Mouse (Mus musculus): Measurements from ENCODE around the gene Pard3. TPM values are rescaled to one million over a fixed set of nuclear protein-coding genes. Genes with fewer than 3 reads are reported as not detected.

The Pard3 gene
- polyA plus RNA-seq, 1 experiment from 2014 or later = 30.0 TPM

DNA sequence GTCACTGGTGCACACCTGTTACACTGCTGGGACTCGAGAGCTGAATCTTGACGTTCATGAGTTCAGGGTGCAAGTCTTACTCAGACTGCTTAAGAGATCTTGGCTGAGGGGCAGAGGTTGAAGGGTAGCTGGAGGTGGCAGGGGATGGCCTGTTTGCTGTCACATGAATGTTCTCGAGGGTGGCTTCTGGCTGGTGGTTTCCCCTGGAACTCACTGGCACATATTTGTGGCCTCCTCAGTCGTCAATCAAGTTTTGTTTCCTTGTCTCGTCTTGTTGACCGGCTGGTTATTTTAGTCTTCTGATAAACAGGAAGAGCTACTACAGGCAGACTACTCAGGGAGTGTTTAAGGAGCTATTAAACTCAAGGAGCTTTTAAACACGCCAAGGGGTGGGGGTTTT is 79.9 kb downstream of the Pard3 start:
- peaks cover 5% of the 10 kb centered on the region; the same call in 1 of the 2 replicates for H3K4me1 ChIP-seq (replicated peaks; ENCODE audit: control insufficient read depth, insufficient read depth)

DNA sequence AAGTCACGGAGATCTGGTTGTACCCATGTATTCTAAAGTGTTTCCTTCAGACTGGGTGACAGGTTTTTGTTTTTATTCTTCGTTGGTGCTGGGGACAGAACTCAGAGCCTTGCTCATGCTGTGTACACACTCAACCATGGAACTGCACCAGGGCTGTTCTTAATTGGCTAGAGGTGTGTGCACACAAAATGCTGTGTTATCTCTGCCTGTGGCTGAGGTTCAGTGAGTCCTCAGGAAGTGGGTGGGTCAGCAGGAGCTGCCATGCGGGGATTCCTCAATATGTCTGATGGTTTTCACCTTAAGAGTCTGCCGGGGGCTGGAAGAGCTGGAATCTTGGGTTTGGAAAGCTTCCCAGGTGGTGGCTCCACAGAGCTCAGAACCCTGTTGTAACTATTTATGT is 80.9 kb downstream of the Pard3 start:
- Histone ChIP-seq H3K36me3 (ENCODE audit: control insufficient read depth, insufficient read depth, low read length) (no peaks in the 10 kb centered on the region), H3K27ac (replicated peaks) (peak overlapping the region; percentile 42), H3K9me3 (ENCODE audit: control insufficient read depth, low read length) (no peaks in the 10 kb centered on the region), H3K27me3 (ENCODE audit: control insufficient read depth, insufficient read depth, low read length) (no peaks in the 10 kb centered on the region), H3K4me1 (replicated peaks; ENCODE audit: control insufficient read depth, insufficient read depth) (peaks cover 5% of the 10 kb centered on the region; the same call in 1 of the 2 replicates), H3K4me2 (replicated peaks; ENCODE audit: low read depth) (no peak overlapping the region), H3K9ac (ENCODE audit: low read length) (no peak overlapping the region), H3K4me3 (ENCODE audit: low read depth, low read length) (no peak overlapping the region)
- peak; percentile 76 for ATAC-seq (ENCODE audit: low FRiP score, low TSS enrichment)
- peak; percentile 34 for DNase-seq (ENCODE audit: low spot score)
- 32% methylated on average over 4 of the region's 4 CpGs for WGBS
- TF ChIP-seq EP300 (optimal IDR thresholded peaks at IDR 0.05) = no peak
- no peak for TF ChIP-seq CTCF (IDR thresholded peaks at IDR 0.05; ENCODE audit: low read depth)

More for the DNA sequence above, 79.9 kb downstream of the Pard3 start:
- H3K27ac ChIP-seq (replicated peaks) = peak overlapping the region; percentile 42; the same call in 1 of the 2 replicates
- H3K9me3 ChIP-seq (ENCODE audit: control insufficient read depth, low read length) = no peaks in the 10 kb centered on the region
- 22% methylated on average over 7 of the region's 7 CpGs for WGBS
- no peaks in the 10 kb centered on the region for H3K27me3 ChIP-seq (ENCODE audit: control insufficient read depth, insufficient read depth, low read length)
- no peak for TF ChIP-seq EP300 (optimal IDR thresholded peaks at IDR 0.05)
- H3K4me3 ChIP-seq (ENCODE audit: low read depth, low read length) = no peak overlapping the region
- no peak for ATAC-seq (ENCODE audit: low FRiP score, low TSS enrichment)
- DNase-seq (ENCODE audit: low spot score) = no peak
- H3K4me2 ChIP-seq (replicated peaks; ENCODE audit: low read depth) = no peak overlapping the region
- no peaks in the 10 kb centered on the region for H3K36me3 ChIP-seq (ENCODE audit: control insufficient read depth, insufficient read depth, low read length)
- H3K9ac ChIP-seq (ENCODE audit: low read length) = no peak overlapping the region

DNA sequence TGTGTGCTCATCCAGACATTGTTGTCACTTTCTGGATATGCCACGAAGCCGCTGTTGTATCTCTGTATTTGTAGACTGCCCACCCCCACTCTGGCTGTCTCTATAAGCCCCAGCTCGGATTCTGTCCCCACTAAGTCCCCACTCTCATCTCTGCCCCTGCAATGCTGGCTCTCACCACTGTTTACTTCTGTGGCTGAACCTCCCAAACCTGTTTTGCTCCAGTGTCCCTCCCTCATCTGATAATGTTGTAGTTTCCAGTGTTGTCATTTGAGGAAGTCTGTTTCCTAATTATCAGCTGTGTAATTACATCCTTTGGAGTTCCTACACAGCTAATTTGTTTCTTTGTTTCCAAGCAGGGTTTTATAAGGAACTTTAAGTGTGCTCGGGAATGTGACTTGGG is 81.4 kb downstream of the Pard3 start:
- H3K4me2 ChIP-seq (replicated peaks; ENCODE audit: low read depth) = no peak overlapping the region
- no peak for TF ChIP-seq EP300 (optimal IDR thresholded peaks at IDR 0.05)
- TF ChIP-seq CTCF (IDR thresholded peaks at IDR 0.05; ENCODE audit: low read depth) = peak; percentile 16; the same call in 1 of the 2 replicates
- no peaks in the 10 kb centered on the region for H3K9me3 ChIP-seq (ENCODE audit: control insufficient read depth, low read length)
- WGBS = 40% methylated on average over 4 of the region's 4 CpGs
- no peak overlapping the region for H3K4me3 ChIP-seq (ENCODE audit: low read depth, low read length)
- H3K36me3 ChIP-seq (ENCODE audit: control insufficient read depth, insufficient read depth, low read length) = no peaks in the 10 kb centered on the region
- peak overlapping the region; percentile 42 for H3K27ac ChIP-seq (replicated peaks)
- peak; percentile 46 for DNase-seq (ENCODE audit: low spot score)
- ATAC-seq (ENCODE audit: low FRiP score, low TSS enrichment) = peak; percentile 75
- H3K4me1 ChIP-seq (replicated peaks; ENCODE audit: control insufficient read depth, insufficient read depth) = peaks cover 5% of the 10 kb centered on the region; the same call in 1 of the 2 replicates
- no peaks in the 10 kb centered on the region for H3K27me3 ChIP-seq (ENCODE audit: control insufficient read depth, insufficient read depth, low read length)
- H3K9ac ChIP-seq (ENCODE audit: low read length) = no peak overlapping the region

DNA sequence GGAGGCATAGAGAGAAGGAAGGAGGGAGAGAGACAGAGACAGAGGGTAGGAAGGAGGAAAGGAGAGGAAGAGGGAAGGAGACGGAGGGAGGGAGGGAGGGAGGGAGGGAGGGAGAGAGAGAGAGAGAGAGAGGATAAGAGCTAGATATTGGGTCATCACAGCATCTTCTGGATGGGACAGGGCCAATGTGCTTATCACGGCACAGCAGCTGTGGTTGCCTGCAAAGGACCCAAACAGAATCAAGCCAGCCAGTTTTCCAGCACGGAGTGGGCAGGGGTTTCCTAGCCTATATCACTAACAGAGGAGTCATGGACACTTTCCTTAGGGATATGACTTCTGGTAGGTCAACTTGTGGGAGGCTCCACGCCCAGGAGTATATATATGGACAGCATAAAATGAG is 82.4 kb downstream of the Pard3 start:
- Histone ChIP-seq H3K9me3 (ENCODE audit: control insufficient read depth, low read length) (no peaks in the 10 kb centered on the region), H3K4me2 (replicated peaks; ENCODE audit: low read depth) (no peak overlapping the region), H3K27ac (replicated peaks) (no peak overlapping the region), H3K4me1 (replicated peaks; ENCODE audit: control insufficient read depth, insufficient read depth) (peaks cover 5% of the 10 kb centered on the region; the same call in 1 of the 2 replicates), H3K4me3 (ENCODE audit: low read depth, low read length) (no peak overlapping the region), H3K9ac (ENCODE audit: low read length) (no peak overlapping the region), H3K36me3 (ENCODE audit: control insufficient read depth, insufficient read depth, low read length) (no peaks in the 10 kb centered on the region), H3K27me3 (ENCODE audit: control insufficient read depth, insufficient read depth, low read length) (no peaks in the 10 kb centered on the region)
- ATAC-seq (ENCODE audit: low FRiP score, low TSS enrichment) (no peak), DNase-seq (ENCODE audit: low spot score) (no peak)
- no peak for TF ChIP-seq EP300 (optimal IDR thresholded peaks at IDR 0.05)
- TF ChIP-seq CTCF (IDR thresholded peaks at IDR 0.05; ENCODE audit: low read depth) = no peak
- WGBS = 56% methylated on average over 4 of the region's 4 CpGs

DNA sequence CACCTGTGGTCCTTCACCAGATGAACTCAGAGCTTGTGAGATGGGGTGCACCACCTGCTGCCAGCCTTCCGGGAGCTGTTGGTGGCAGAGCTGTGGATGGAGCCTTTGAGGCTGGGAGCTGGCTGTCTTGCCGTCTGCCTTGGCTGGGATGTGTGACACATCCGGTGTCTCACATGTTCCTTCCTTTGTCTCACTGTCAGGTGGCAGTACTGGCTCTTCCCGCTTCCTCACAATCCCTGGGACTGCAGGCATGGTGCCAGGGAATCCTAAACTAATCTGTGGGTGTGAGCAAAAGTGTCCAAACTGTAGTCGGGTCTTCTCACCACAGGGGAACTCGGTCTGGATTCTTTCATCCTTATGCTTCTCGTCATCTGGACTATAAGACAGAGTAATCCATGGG is 85.1 kb downstream of the Pard3 start:
- Histone ChIP-seq H3K9ac (ENCODE audit: low read length) (no peak overlapping the region), H3K9me3 (ENCODE audit: control insufficient read depth, low read length) (no peaks in the 10 kb centered on the region), H3K27me3 (ENCODE audit: control insufficient read depth, insufficient read depth, low read length) (no peaks in the 10 kb centered on the region), H3K4me2 (replicated peaks; ENCODE audit: low read depth) (no peak overlapping the region), H3K4me3 (ENCODE audit: low read depth, low read length) (no peak overlapping the region), H3K4me1 (replicated peaks; ENCODE audit: control insufficient read depth, insufficient read depth) (peaks cover 5% of the 10 kb centered on the region; the same call in 1 of the 2 replicates), H3K27ac (replicated peaks) (no peak overlapping the region), H3K36me3 (ENCODE audit: control insufficient read depth, insufficient read depth, low read length) (no peaks in the 10 kb centered on the region)
- no peak for TF ChIP-seq EP300 (optimal IDR thresholded peaks at IDR 0.05)
- no peak for TF ChIP-seq CTCF (IDR thresholded peaks at IDR 0.05; ENCODE audit: low read depth)
- no peak for ATAC-seq (ENCODE audit: low FRiP score, low TSS enrichment)
- 46% methylated on average over 7 of the region's 7 CpGs for WGBS
- no peak for DNase-seq (ENCODE audit: low spot score)

DNA sequence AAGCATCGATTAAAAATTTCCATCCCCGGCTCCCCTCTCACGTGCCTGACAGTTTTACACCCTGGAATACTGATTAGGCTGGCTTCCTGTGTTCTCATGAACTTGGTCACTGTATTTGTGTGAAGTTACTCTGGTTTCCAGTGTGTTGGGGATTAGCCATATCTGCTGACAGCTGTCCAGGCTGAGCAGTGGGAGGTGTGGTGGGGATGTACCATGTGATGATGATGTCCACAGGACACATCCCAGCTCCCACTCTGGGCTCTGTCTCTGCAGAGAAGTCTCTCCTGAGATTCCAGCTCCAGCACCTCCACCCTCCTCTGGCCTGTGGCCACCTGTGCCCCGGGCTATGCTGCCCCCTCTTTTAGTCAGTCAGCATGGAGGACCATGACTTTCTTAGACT is 87.0 kb downstream of the Pard3 start:
- Histone ChIP-seq H3K36me3 (ENCODE audit: control insufficient read depth, insufficient read depth, low read length) (no peaks in the 10 kb centered on the region), H3K4me1 (replicated peaks; ENCODE audit: control insufficient read depth, insufficient read depth) (no peaks in the 10 kb centered on the region), H3K9ac (ENCODE audit: low read length) (no peak overlapping the region), H3K27ac (replicated peaks) (no peak overlapping the region), H3K9me3 (ENCODE audit: control insufficient read depth, low read length) (no peaks in the 10 kb centered on the region), H3K4me3 (ENCODE audit: low read depth, low read length) (no peak overlapping the region), H3K27me3 (ENCODE audit: control insufficient read depth, insufficient read depth, low read length) (no peaks in the 10 kb centered on the region), H3K4me2 (replicated peaks; ENCODE audit: low read depth) (no peak overlapping the region)
- ATAC-seq (ENCODE audit: low FRiP score, low TSS enrichment) (no peak), DNase-seq (ENCODE audit: low spot score) (no peak)
- TF ChIP-seq EP300 (optimal IDR thresholded peaks at IDR 0.05) = no peak
- WGBS = 75% methylated on average over 4 of the region's 4 CpGs

Data from stomach, postnatal 0 days (tissue).